Mouse (Mus musculus) small intestine, adult 10 weeks (tissue): Measurements from ENCODE around the gene Sohlh1. TPM values are rescaled to one million over a fixed set of nuclear protein-coding genes. Genes with fewer than 3 reads are reported as not detected.

Experiments
- polyA plus RNA-seq: library from polyadenylated mRNA; stranded (reverse); fragments of 350-450 nt; fragmentation: Illumina TruSeq; extraction: RNeasy Lipid Tissue Mini Kit (QIAGEN cat#74804); gene quantifications from one replicate; pipeline ENCODE4 v1.2.3, GENCODE M21; 2014; ENCODE audit warnings: low replicate concordance

The Sohlh1 gene
- polyA plus RNA-seq = not detected

GRCm38 (mm10) chr2:25847226-25847625, at the start of gene Sohlh1:
Gene Sohlh1 (minus strand): TSS chr2:25847248.

GRCm38 (mm10) chr2:25863337-25864131, 16.5 kb upstream of the Sohlh1 start, which contains the start of gene Kcnt1:
Gene Kcnt1 (plus strand): TSS chr2:25863734.

GRCm38 (mm10) chr2:25822806-25823205, 24.2 kb downstream of the Sohlh1 start, which contains the start of gene Lcn9:
Gene Lcn9 (plus strand): TSS chr2:25823153.

GRCm38 (mm10) chr2:25815748-25816147, 31.3 kb downstream of the Sohlh1 start, which contains the start of gene Glt6d1:
Gene Glt6d1 (minus strand): TSS chr2:25815848.

Other genes starting within 250 kb of the Sohlh1 start
- gene Rabl6, start 238.7 kb downstream of the Sohlh1 start, polyA plus RNA-seq = 29.1 TPM
- not detected for gene Ccdc183, start 229.6 kb downstream of the Sohlh1 start, polyA plus RNA-seq
- 0.85 TPM for gene Tmem141, start 225.2 kb downstream of the Sohlh1 start, polyA plus RNA-seq
- not detected for gene Fcna, start 219.2 kb downstream of the Sohlh1 start, polyA plus RNA-seq
- gene Lcn8, start 194.1 kb downstream of the Sohlh1 start, polyA plus RNA-seq = not detected
- gene Lcn5, start 189.3 kb downstream of the Sohlh1 start, polyA plus RNA-seq = not detected
- not detected for gene Lcn6, start 170.5 kb downstream of the Sohlh1 start, polyA plus RNA-seq
- gene Lcn10, start 164.5 kb downstream of the Sohlh1 start, polyA plus RNA-seq = not detected
- gene Obp2a, start 147.2 kb downstream of the Sohlh1 start, polyA plus RNA-seq = not detected
- 5.2 TPM for gene Bmyc, start 140.5 kb downstream of the Sohlh1 start, polyA plus RNA-seq
- not detected for gene Obp2b, start 110.2 kb downstream of the Sohlh1 start, polyA plus RNA-seq
- gene Lcn3, start 81.7 kb downstream of the Sohlh1 start, polyA plus RNA-seq = not detected
- gene Lcn11, start 70.2 kb downstream of the Sohlh1 start, polyA plus RNA-seq = not detected
- gene Gm13539, start 65.0 kb downstream of the Sohlh1 start, polyA plus RNA-seq = not detected
- not detected for gene Glt6d1, start 31.4 kb downstream of the Sohlh1 start, polyA plus RNA-seq
- not detected for gene Lcn9, start 24.1 kb downstream of the Sohlh1 start, polyA plus RNA-seq
- 0.07 TPM for gene Kcnt1, start 16.5 kb upstream of the Sohlh1 start, polyA plus RNA-seq
- gene Camsap1, start 136.0 kb upstream of the Sohlh1 start, polyA plus RNA-seq = 12.3 TPM
- 27.2 TPM for gene Ubac1, start 174.5 kb upstream of the Sohlh1 start, polyA plus RNA-seq